Mouse (Mus musculus): Measurements from ENCODE around the gene Dync1li2. TPM values are rescaled to one million over a fixed set of nuclear protein-coding genes. Genes with fewer than 3 reads are reported as not detected.

The Dync1li2 gene
- total RNA-seq, 2 experiments from 2014 or later = 276 to 310 TPM

Other genes starting within 250 kb of the Dync1li2 start
- gene Tk2, start 194.5 kb downstream of the Dync1li2 start, total RNA-seq (2021) = 10 to 100 TPM; 41.3 to 41.5 TPM
- gene Cklf, start 192.2 kb downstream of the Dync1li2 start, total RNA-seq (2021) = 1 to 10 TPM; 4.9 to 9.4 TPM
- not detected for gene Cmtm2a, start 149.9 kb downstream of the Dync1li2 start, total RNA-seq (2021)
- not detected for gene Gm45711, start 133.0 kb downstream of the Dync1li2 start, total RNA-seq (2021)
- not detected for gene Cmtm1, start 132.9 kb downstream of the Dync1li2 start, total RNA-seq (2021)
- not detected for gene Gm11020, start 121.5 kb downstream of the Dync1li2 start, total RNA-seq (2021)
- gene Cmtm2b, start 120.8 kb downstream of the Dync1li2 start, total RNA-seq (2021) = not detected
- gene Cmtm3, start 103.6 kb downstream of the Dync1li2 start, total RNA-seq (2021) = 10 to 100 TPM; 11.9 to 12.1 TPM
- 10 to 100 TPM; 79.5 to 82.1 TPM for gene Cmtm4, start 47.2 kb downstream of the Dync1li2 start, total RNA-seq (2021)
- 1 to 10 TPM; 1.8 to 2.9 TPM for gene Terb1, start 66.9 kb upstream of the Dync1li2 start, total RNA-seq (2021)
- gene Nae1, start 91.6 kb upstream of the Dync1li2 start, total RNA-seq (2021) = 10 to 100 TPM; 43.5 to 49.6 TPM
- gene Car7, start 91.6 kb upstream of the Dync1li2 start, total RNA-seq (2021) = 10 to 100 TPM; 24.7 to 34.0 TPM
- gene Pdp2, start 148.4 kb upstream of the Dync1li2 start, total RNA-seq (2021) = 1 to 10 TPM; 8.1 to 9.0 TPM
- gene Cdh16, start 181.3 kb upstream of the Dync1li2 start, total RNA-seq (2021) = not detected
- gene Rrad, start 188.3 kb upstream of the Dync1li2 start, total RNA-seq (2021) = 1 to 10 TPM; 3.5 to 4.4 TPM
- 10 to 100 TPM; 31.4 to 33.5 TPM for gene Ciao2b, start 198.9 kb upstream of the Dync1li2 start, total RNA-seq (2021)